Mouse (Mus musculus) intestine, embryonic 15.5 days (tissue): ENCODE data around the gene Anapc5. TPM values are rescaled to one million over a fixed set of nuclear protein-coding genes. Genes with fewer than 3 reads are reported as not detected.

Experiments
- ATAC-seq: fragments of 200-750 bp; cut with Nextera tagmentation; 2 replicates; pipeline ENCODE4 v1.8.0; 2017; ENCODE audit warnings: moderate TSS enrichment, moderate library complexity
- H3K27ac ChIP-seq: fragments of 300-500 bp; sonication (generic); 2 replicates; pipeline ENCODE4 v1.5.1; 2015; ENCODE audit warnings: mild to moderate bottlenecking, inconsistent platforms
- H3K27me3 ChIP-seq: fragments of 300-500 bp; sonication (generic); replicated peaks from 2 replicates; pipeline ENCODE4 v1.6.1; 2015; ENCODE audit warnings: inconsistent platforms
- H3K36me3 ChIP-seq: fragments of 300-500 bp; sonication (generic); 2 replicates; pipeline ENCODE4 v1.6.1; 2015; ENCODE audit warnings: inconsistent platforms
- H3K4me1 ChIP-seq: fragments of 300-500 bp; sonication (generic); replicated peaks from 2 replicates; pipeline ENCODE4 v1.6.1; 2015; ENCODE audit warnings: inconsistent platforms
- H3K4me2 ChIP-seq: fragments of 300-500 bp; sonication (generic); replicated peaks from 2 replicates; pipeline ENCODE4 v1.6.1; 2015; ENCODE audit warnings: mild to moderate bottlenecking, inconsistent platforms
- H3K4me3 ChIP-seq: fragments of 300-500 bp; sonication (generic); replicated peaks from 2 replicates; pipeline ENCODE4 v1.5.1; 2015; ENCODE audit warnings: inconsistent platforms
- H3K9ac ChIP-seq: fragments of 300-500 bp; sonication (generic); 2 replicates; pipeline ENCODE4 v1.6.1; 2015; ENCODE audit warnings: inconsistent platforms
- H3K9me3 ChIP-seq: fragments of 300-500 bp; sonication (generic); 2 replicates; pipeline ENCODE4 v1.6.1; 2016; ENCODE audit warnings: inconsistent platforms
- WGBS: fragments of 180-500 bp; shearing (Covaris S2); methylation state at CpG from one replicate; pipeline ENCODE4 v1.1.7; 2015; 5-methylcytosine and 5-hydroxymethylcytosine counted together
- polyA plus RNA-seq: library from polyadenylated mRNA; unstranded; fragments of >200 nt; fragmentation: Nextera tagmentation; extraction: Ambion mirVana; gene quantifications from 2 replicates; pipeline ENCODE4 v1.2.1, GENCODE M21; 2015

The Anapc5 gene
- polyA plus RNA-seq, 1 experiment from 2014 or later = 376 TPM

DNA sequence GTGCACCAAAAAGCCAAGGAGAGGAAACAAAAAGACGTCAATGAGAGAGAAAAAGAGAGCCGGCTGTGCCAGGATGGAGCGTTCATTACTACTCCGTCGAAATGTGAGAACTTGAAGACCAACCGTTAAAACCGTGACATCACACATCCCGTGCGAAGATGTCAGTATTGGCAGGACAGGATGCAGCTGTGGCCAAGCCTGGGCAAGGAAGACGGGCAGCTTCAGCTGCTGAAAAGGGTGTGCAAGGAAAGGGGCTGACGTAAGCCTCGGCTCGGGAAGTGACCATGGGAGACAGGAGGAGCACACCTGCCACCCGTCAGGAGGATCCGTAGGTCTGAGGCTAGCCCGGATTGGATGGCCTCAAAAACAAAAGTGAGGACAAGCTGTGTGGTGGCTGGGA lies 66.7 kb downstream of the Anapc5 start:
- H3K36me3 ChIP-seq = peaks cover 3% of the 10 kb centered on the region; the same call in 1 of the 2 replicates
- no peak overlapping the region for H3K4me2 ChIP-seq
- no peaks in the 10 kb centered on the region for H3K4me1 ChIP-seq
- H3K9ac ChIP-seq = no peak overlapping the region
- no peak for ATAC-seq
- no peaks in the 10 kb centered on the region for H3K27me3 ChIP-seq
- WGBS = 78% methylated on average over 16 of the region's 16 CpGs
- no peaks in the 10 kb centered on the region for H3K9me3 ChIP-seq
- H3K4me3 ChIP-seq = no peak overlapping the region
- no peak overlapping the region for H3K27ac ChIP-seq

DNA sequence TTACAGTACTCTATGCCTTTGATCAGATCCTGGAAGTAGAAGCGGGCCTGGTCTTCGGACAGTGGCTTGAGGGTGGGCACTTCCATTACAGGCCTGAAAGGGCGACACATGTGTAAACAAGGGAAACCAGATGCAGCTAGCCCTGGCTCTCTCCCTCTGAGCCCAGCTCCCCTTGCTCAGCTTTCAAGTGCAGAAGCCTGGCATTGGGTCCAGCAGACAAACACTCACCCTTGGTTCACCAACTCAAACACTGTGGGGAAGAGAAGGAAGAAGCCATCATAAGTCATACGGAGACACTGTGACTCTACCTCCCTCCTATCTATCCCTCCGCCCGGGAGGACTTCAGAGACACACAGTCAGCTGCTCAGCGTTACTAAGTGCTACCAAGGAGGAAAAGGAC lies 73.2 kb downstream of the Anapc5 start:
- Histone ChIP-seq H3K4me1 (no peaks in the 10 kb centered on the region), H3K9ac (no peak overlapping the region), H3K9me3 (no peaks in the 10 kb centered on the region), H3K27ac (no peak overlapping the region), H3K36me3 (no peaks in the 10 kb centered on the region), H3K27me3 (no peaks in the 10 kb centered on the region), H3K4me2 (no peak overlapping the region), H3K4me3 (no peak overlapping the region)
- WGBS = 64% methylated on average over 7 of the region's 7 CpGs
- ATAC-seq = no peak

DNA sequence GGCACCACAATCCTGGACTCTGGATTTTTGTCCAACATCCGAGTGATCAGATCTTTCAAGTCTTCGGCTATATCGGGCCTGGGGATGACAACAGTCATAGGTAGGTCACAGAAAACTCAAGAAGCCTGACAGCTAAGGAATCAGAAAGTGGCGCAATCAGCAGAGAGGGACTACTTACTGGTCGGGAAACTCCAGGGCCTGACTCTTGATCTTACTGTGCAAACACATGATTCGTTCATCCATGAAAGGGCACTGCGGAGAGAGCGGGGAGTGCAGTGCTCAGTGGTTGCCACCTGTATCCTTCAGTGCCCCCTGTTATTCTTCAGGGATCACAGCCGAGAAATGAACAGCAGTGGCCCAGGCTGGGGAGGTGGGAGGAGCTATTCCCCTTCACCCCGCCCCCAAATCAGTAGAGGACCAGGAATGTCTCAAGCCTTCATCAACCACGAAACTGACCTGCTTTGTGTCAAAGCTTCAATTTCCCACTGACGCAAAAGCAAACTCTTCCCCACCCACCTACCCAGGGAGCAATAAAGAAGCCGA lies 77.2 kb downstream of the Anapc5 start:
- H3K36me3 ChIP-seq = no peaks in the 10 kb centered on the region

More for the DNA sequence above, 77.2 kb downstream of the Anapc5 start:
- Histone ChIP-seq H3K27me3 (no peaks in the 10 kb centered on the region), H3K4me2 (no peak overlapping the region), H3K9me3 (no peaks in the 10 kb centered on the region), H3K27ac (no peak overlapping the region), H3K4me1 (no peaks in the 10 kb centered on the region), H3K4me3 (no peak overlapping the region), H3K9ac (no peak overlapping the region)
- no peak for ATAC-seq
- WGBS = 76% methylated on average over 13 of the region's 13 CpGs

Other genes with a start within 250 kb of the Anapc5 start
- gene Ift81, start 206.8 kb downstream of the Anapc5 start, polyA plus RNA-seq = 23.1 and 28.8 TPM in 2 replicates
- 2.5 and 3.2 TPM in 2 replicates for gene P2rx7, start 177.4 kb downstream of the Anapc5 start, polyA plus RNA-seq
- 38.2 and 39.6 TPM in 2 replicates for gene P2rx4, start 113.8 kb downstream of the Anapc5 start, polyA plus RNA-seq
- gene Camkk2, start 41.9 kb downstream of the Anapc5 start, polyA plus RNA-seq = 20.5 and 23.8 TPM in 2 replicates
- gene Rnf34, start 28.7 kb upstream of the Anapc5 start, polyA plus RNA-seq = 25.9 and 30.7 TPM in 2 replicates
- 27.2 and 29.4 TPM in 2 replicates for gene Kdm2b, start 168.5 kb upstream of the Anapc5 start, polyA plus RNA-seq
- gene Orai1, start 193.7 kb upstream of the Anapc5 start, polyA plus RNA-seq = 18.9 and 19.3 TPM in 2 replicates
- 0.45 TPM in 1 of 2 replicates, not detected in the other for gene Morn3, start 225.7 kb upstream of the Anapc5 start, polyA plus RNA-seq
- gene Tmem120b, start 247.1 kb upstream of the Anapc5 start, polyA plus RNA-seq = 8.4 and 10.1 TPM in 2 replicates